Mouse (Mus musculus): Measurements from ENCODE around the gene Zcchc24. TPM values are rescaled to one million over a fixed set of nuclear protein-coding genes. Genes with fewer than 3 reads are reported as not detected.

The Zcchc24 gene
- polyA plus RNA-seq, 1 experiment from 2014 or later, result 9.3 TPM

GRCm38 (mm10) chr14:25755541-25755940 lies 13.3 kb downstream of the Zcchc24 start:
- Histone ChIP-seq H3K36me3 (no peaks in the 10 kb centered on the region), H3K27ac (no peak overlapping the region), H3K4me1 (replicated peaks) (peaks cover 23% of the 10 kb centered on the region), H3K4me3 (replicated peaks) (no peak overlapping the region), H3K4me2 (replicated peaks) (no peak overlapping the region), H3K9ac (replicated peaks) (no peak overlapping the region), H3K9me3 (no peaks in the 10 kb centered on the region), H3K27me3 (no peaks in the 10 kb centered on the region)
- no peak for ATAC-seq
- WGBS, result 72% methylated on average over 4 of the region's 4 CpGs

DNA sequence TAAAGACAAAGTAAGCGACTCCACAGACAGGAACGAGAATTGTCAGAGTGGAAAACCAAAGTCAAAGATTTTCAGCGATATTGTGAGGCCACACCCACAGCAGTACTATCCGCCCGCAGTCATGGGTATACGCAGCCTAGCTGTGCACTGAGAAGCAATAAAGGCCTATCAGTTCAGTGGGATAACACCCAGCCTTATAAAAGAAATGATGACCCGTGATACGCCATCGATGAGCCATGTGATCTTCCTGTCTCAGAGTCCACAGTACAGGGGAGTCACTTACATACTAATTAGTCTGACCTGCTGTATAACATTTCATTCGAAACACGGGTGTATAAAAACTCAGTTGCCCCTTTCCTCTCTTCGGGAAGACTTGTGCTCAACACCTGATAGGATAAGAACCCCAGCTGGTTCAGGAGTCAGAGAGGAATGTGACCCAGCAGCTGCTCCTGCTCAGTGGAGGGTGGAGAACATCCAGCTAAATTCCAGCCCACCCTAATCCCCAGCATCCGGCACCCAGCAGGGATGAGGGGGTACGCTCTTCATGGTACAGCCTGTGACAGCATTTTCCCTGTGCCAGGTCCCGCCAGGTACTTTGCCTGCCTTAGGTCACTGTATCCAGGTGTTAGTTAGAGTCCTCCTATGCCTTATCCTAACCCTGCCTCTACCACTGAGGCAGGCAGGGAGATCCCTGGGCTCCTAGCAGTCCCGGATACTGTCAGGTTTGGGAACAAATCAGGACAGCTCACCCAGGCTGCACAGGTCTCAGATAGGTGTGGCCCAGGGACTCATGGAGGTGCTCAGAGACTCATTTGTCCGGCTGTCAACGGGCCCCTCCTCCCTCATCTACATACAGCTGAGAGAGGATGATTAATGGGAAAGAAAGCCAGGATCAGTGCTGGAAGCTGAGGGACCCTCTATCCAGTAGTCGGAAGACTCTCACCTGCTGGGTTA lies 14.0 kb downstream of the Zcchc24 start:
- Histone ChIP-seq H3K4me2 (replicated peaks) (no peak overlapping the region), H3K9ac (replicated peaks) (no peak overlapping the region), H3K4me1 (replicated peaks) (peaks cover 23% of the 10 kb centered on the region), H3K27me3 (no peaks in the 10 kb centered on the region), H3K4me3 (replicated peaks) (no peak overlapping the region), H3K36me3 (no peaks in the 10 kb centered on the region), H3K9me3 (no peaks in the 10 kb centered on the region), H3K27ac (no peak overlapping the region)
- peak; percentile 55 for ATAC-seq
- WGBS, result 37% methylated on average over 19 of the region's 19 CpGs

- H3K4me1 ChIP-seq (replicated peaks), result peaks cover 23% of the 10 kb centered on the region
- ATAC-seq, result no peak
- no peaks in the 10 kb centered on the region for H3K9me3 ChIP-seq
- no peak overlapping the region for H3K4me3 ChIP-seq (replicated peaks)
- H3K9ac ChIP-seq (replicated peaks), result no peak overlapping the region
- 43% methylated on average over 5 of the region's 5 CpGs for WGBS
- no peaks in the 10 kb centered on the region for H3K36me3 ChIP-seq
- no peak overlapping the region for H3K27ac ChIP-seq
- H3K4me2 ChIP-seq (replicated peaks), result no peak overlapping the region
- no peaks in the 10 kb centered on the region for H3K27me3 ChIP-seq
Observed at GRCm38 (mm10) chr14:25753021-25753420, 15.8 kb downstream of the Zcchc24 start.

- no peak overlapping the region for H3K4me3 ChIP-seq (replicated peaks)
- no peaks in the 10 kb centered on the region for H3K9me3 ChIP-seq
- H3K36me3 ChIP-seq, result no peaks in the 10 kb centered on the region
- no peak overlapping the region for H3K9ac ChIP-seq (replicated peaks)
- no peak overlapping the region for H3K4me2 ChIP-seq (replicated peaks)
- peaks cover 18% of the 10 kb centered on the region for H3K4me1 ChIP-seq (replicated peaks)
- H3K27ac ChIP-seq, result no peak overlapping the region
- 92% methylated on average over 5 of the region's 5 CpGs for WGBS
- ATAC-seq, result no peak
- H3K27me3 ChIP-seq, result no peaks in the 10 kb centered on the region
Observed at GRCm38 (mm10) chr14:25751067-25751466, 17.8 kb downstream of the Zcchc24 start.

DNA sequence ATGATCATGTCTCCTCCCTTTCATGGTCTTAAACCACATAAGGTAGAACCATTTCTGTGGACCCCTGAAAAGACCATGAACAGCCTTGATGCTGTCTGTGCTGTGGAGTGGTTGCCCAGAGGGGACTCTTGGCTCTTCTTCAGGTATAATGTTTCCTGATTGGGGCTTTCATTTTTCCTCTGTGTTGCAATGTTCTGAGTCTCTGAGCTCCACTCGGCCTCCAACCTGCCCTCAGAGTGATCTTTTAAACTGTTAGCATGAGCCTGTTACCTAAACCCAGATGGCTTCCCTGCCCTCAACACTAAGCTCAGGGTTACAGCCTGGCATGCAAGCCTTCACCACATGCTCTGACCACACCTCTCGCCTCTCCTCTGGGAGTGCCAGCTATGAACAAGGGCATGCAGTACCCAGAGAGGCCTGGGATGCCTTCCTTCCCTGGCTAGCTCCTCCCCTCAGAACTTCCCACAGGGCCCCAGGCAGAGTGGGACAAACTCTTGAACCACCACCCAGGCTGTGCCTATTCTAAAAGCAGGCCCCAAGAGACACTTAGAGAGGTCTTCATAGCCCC lies 18.3 kb downstream of the Zcchc24 start:
- Histone ChIP-seq H3K27me3 (no peaks in the 10 kb centered on the region), H3K27ac (no peak overlapping the region), H3K9ac (replicated peaks) (no peak overlapping the region), H3K4me2 (replicated peaks) (no peak overlapping the region), H3K4me1 (replicated peaks) (peaks cover 14% of the 10 kb centered on the region), H3K9me3 (no peaks in the 10 kb centered on the region), H3K4me3 (replicated peaks) (no peak overlapping the region), H3K36me3 (no peaks in the 10 kb centered on the region)
- 82% methylated on average over 2 of the region's 2 CpGs for WGBS
- no peak for ATAC-seq

GRCm38 (mm10) chr14:25749143-25749909 lies 19.5 kb downstream of the Zcchc24 start:
- Histone ChIP-seq H3K36me3 (no peaks in the 10 kb centered on the region), H3K9me3 (no peaks in the 10 kb centered on the region), H3K27ac (no peak overlapping the region), H3K4me1 (replicated peaks) (peaks cover 2% of the 10 kb centered on the region), H3K4me2 (replicated peaks) (no peak overlapping the region), H3K9ac (replicated peaks) (no peak overlapping the region), H3K27me3 (no peaks in the 10 kb centered on the region), H3K4me3 (replicated peaks) (no peak overlapping the region)
- no peak for ATAC-seq
- WGBS, result 55% methylated on average over 13 of the region's 13 CpGs

- Histone ChIP-seq H3K9me3 (no peaks in the 10 kb centered on the region), H3K36me3 (no peaks in the 10 kb centered on the region), H3K4me2 (replicated peaks) (no peak overlapping the region), H3K4me1 (replicated peaks) (no peaks in the 10 kb centered on the region), H3K27ac (no peak overlapping the region), H3K4me3 (replicated peaks) (no peak overlapping the region), H3K9ac (replicated peaks) (no peak overlapping the region), H3K27me3 (no peaks in the 10 kb centered on the region)
- ATAC-seq, result no peak
- WGBS, result 85% methylated on average over 7 of the region's 7 CpGs
Observed at GRCm38 (mm10) chr14:25747996-25748756, 20.7 kb downstream of the Zcchc24 start.

DNA sequence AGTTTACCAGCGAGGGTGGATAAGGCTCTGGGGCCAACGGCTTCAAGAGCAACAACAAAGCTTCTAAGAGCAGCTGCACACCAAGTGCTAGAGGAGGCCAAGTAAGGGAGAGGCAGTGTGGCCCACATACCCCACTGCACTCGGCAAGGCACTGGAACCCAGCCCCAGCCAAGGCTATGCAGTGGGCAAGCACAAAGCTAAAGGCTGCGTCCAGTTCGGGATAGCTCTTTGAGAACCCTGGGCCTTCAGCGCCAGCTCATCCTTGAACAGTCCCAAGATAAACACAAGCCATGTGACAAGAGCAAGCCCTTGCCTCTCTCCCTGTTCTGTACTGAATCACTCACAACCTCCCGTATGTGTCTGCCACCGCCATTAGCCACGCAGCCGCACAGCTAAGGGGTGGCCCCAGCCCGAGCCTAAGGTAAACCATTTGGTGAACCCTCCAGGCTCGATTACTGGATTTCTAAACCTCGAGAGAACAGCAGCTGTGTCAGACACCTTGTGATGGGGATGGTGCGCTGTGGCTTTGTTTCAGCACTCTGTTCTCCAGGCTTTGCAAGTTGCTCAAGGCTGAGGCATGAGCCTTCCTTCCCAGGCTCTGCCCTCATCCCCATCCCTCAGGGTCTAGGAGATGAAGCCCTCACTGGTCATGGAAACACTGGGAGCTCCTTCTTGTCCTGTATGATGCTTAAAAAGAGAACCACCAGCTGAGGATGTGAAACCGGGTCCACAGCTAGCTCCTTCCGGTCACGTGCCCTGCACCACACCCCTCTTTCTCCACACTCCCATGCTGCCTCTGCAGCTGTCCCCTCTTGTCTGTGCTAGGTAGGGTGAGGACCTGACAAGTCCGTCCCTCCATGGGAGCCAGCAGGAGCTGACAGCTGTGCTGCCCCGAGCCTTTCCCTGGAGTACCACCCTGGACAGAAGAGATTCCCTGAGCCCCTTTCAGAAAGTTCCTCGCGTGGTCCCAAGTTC lies 21.6 kb downstream of the Zcchc24 start:
- H3K36me3 ChIP-seq, result no peaks in the 10 kb centered on the region
- no peaks in the 10 kb centered on the region for H3K27me3 ChIP-seq
- no peak overlapping the region; the same call in 1 of the 2 replicates for H3K9ac ChIP-seq (replicated peaks)
- no peak overlapping the region for H3K4me3 ChIP-seq (replicated peaks)
- H3K4me1 ChIP-seq (replicated peaks), result no peaks in the 10 kb centered on the region
- WGBS, result 84% methylated on average over 21 of the region's 21 CpGs
- H3K27ac ChIP-seq, result no peak overlapping the region
- H3K9me3 ChIP-seq, result no peaks in the 10 kb centered on the region
- no peak overlapping the region for H3K4me2 ChIP-seq (replicated peaks)
- ATAC-seq, result no peak

- no peaks in the 10 kb centered on the region for H3K9me3 ChIP-seq
- H3K27me3 ChIP-seq, result no peaks in the 10 kb centered on the region
- no peak overlapping the region for H3K4me2 ChIP-seq (replicated peaks)
- H3K4me3 ChIP-seq (replicated peaks), result no peak overlapping the region
- ATAC-seq, result no peak
- no peak overlapping the region for H3K27ac ChIP-seq
- no peak overlapping the region for H3K9ac ChIP-seq (replicated peaks)
- no peaks in the 10 kb centered on the region for H3K4me1 ChIP-seq (replicated peaks)
- H3K36me3 ChIP-seq, result no peaks in the 10 kb centered on the region
- 89% methylated on average over 6 of the region's 6 CpGs for WGBS
Observed at GRCm38 (mm10) chr14:25746371-25746770, 22.5 kb downstream of the Zcchc24 start.

DNA sequence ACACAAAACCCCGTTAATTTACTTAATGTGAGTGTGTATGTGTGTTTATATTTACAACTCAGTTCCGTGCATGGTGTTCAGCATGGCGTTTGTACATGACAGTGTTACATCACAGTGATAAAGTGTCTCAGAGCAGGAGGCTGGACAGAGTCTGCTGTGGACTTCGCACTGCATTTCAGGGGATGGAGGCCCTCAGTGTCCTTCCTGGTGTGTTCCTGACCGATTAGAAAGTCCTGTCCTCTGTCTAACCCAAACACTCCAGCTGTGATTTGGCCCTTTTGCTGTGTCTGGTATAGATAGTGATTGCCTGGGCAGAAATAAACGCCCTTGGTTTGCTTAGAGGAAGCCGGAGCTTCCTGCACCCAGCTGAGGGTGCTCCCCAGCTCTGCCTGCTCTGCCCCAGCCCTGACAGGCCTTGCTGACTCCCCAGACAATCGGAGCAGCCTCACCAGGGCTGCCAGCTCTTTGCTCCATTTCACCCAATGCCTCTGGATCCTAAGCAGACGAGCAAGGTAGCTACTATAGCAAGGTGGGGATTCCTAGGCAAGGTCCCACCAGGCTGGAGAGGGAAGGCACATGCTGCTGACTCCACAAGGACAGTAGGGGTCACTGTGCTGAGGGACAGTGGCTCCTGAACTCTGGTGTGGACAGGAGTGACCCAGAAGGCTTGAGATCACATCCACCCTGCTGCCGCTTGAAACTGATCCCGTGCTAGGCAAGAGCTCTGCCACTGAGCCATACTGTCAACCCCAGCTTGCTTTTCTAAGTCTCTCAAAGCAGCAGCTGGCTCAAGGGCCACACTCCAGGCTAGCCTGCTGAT lies 23.3 kb downstream of the Zcchc24 start:
- H3K9ac ChIP-seq (replicated peaks), result no peak overlapping the region
- no peaks in the 10 kb centered on the region for H3K4me1 ChIP-seq (replicated peaks)
- no peaks in the 10 kb centered on the region for H3K36me3 ChIP-seq
- H3K27me3 ChIP-seq, result no peaks in the 10 kb centered on the region
- H3K4me3 ChIP-seq (replicated peaks), result no peak overlapping the region
- H3K9me3 ChIP-seq, result no peaks in the 10 kb centered on the region
- ATAC-seq, result no peak
- 77% methylated on average over 11 of the region's 11 CpGs for WGBS
- no peak overlapping the region for H3K27ac ChIP-seq
- no peak overlapping the region for H3K4me2 ChIP-seq (replicated peaks)
